ENCODE assay signal across 9 mouse cellular contexts in the genomic region with DNA sequence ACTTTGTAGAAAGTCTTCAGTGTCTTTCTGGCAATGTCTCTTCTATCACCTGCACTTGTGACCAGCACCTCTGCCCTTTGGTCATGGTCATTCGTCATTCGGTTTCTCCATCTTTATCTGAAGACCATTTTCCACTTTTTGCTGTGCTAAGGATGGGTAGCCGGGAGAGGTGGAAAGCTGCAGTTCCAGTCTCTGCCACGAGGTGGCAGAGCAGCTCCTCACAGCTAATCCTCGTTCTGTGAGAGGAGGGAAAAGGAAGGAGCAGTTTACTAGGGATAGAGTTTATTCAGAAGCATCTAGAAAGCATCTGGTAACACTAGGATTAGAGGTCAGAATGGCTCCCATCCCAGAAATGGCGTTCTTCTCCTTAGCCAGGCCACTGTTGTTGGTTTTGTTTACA. TPM values are rescaled to one million over a fixed set of nuclear protein-coding genes. Genes with fewer than 3 reads are reported as not detected.
DNase-seq lines count a peak whose midpoint lies in the region; ATAC-seq and TF ChIP-seq lines count a peak whose summit lies in the region.
"Had no signal": no experiment of that assay in that cellular context is flagged by ENCODE, and none has a peak within 500 bp of the region (broad histone marks: within the 10 kb centered on the region; RNA-seq: fewer than 3 reads in every experiment).

No protein-coding gene starts in this region.

- peak; percentile 82 to 88 for DNase-seq in adrenal gland, adult 18-20 months (ENCODE audit: low spot score in 2 of 2)
- peak; percentile 70 for DNase-seq in gastrocnemius, postnatal 14 days
- DNase-seq in kidney, postnatal 4 days: peak; percentile 91 to 92
- peak; percentile 91 for DNase-seq in lung, embryonic 14.5 days
- peak; percentile 69 for DNase-seq in retina, postnatal 7 days (ENCODE audit: low read depth, low spot score)
- peak; percentile 69 to 79 for DNase-seq in urinary bladder, postnatal 36 days (ENCODE audit: low spot score in 2 of 2)

- intact Hi-C loops in gastrocnemius, postnatal 14 days (cut with DNase I; ENCODE audit: low total_unique reads): loop anchor here (5.0 to 10.0 kb wide), 2 partner anchors 172 to 279 kb away; no protein-coding TSS in a partner anchor

- H3K4me3 ChIP-seq in E14TG2a.4 (replicated peaks; ENCODE audit: low read length): no peak overlapping the region
- no peak overlapping the region for H3K4me3 ChIP-seq in cortical plate, adult 2 months (ENCODE audit: insufficient read depth, low read length)
- H3K4me3 ChIP-seq in lung, embryonic 14.5 days (ENCODE audit: low read depth, low read length): no peak overlapping the region

- TF ChIP-seq POLR2A in cortical plate, adult 2 months (IDR thresholded peaks at IDR 0.05; ENCODE audit: extremely low read depth, insufficient read depth, low read length): no peak

- H3K4me1 ChIP-seq in E14TG2a.4 (replicated peaks; ENCODE audit: low read depth, low read length): peaks cover 58% of the 10 kb centered on the region
- no peaks in the 10 kb centered on the region for H3K4me1 ChIP-seq in cortical plate, adult 2 months (ENCODE audit: control insufficient read depth, insufficient read depth, low read length)
- H3K4me1 ChIP-seq in lung, embryonic 14.5 days (ENCODE audit: insufficient read depth): no peaks in the 10 kb centered on the region

- H3K9ac ChIP-seq in lung, embryonic 14.5 days: no peak overlapping the region

- TF ChIP-seq CTCF in E14TG2a.4 (conservative IDR thresholded peaks at IDR 0.05; ENCODE audit: low read length): peak; percentile 96
- TF ChIP-seq CTCF in cortical plate, adult 2 months (IDR thresholded peaks at IDR 0.05; ENCODE audit: extremely low read depth, insufficient read depth, low read length): peak; percentile 87
- TF ChIP-seq CTCF in lung, embryonic 14.5 days (IDR thresholded peaks at IDR 0.05; ENCODE audit: low read depth): peak; percentile 92

- no peak overlapping the region for H3K4me2 ChIP-seq in lung, embryonic 14.5 days

- 20% methylated on average over 6 of the region's 6 CpGs for WGBS in lung, embryonic 14.5 days

- no peak overlapping the region for H3K27ac ChIP-seq in cortical plate, adult 2 months (ENCODE audit: insufficient read depth, low read length)
- H3K27ac ChIP-seq in lung, embryonic 14.5 days (ENCODE audit: low read depth): no peak overlapping the region

- H3K27me3 ChIP-seq in E14TG2a.4 (ENCODE audit: insufficient read depth, low read length): no peaks in the 10 kb centered on the region
- H3K27me3 ChIP-seq in lung, embryonic 14.5 days (ENCODE audit: insufficient read depth, low read length): no peaks in the 10 kb centered on the region

- ATAC-seq in lung, embryonic 14.5 days (ENCODE audit: insufficient read depth): peak; percentile 38; the same call in 1 of the 2 replicates

- H3K9me3 ChIP-seq in E14TG2a.4 (ENCODE audit: low read length): peaks cover 3% of the 10 kb centered on the region; the same call in 1 of the 2 replicates
- no peaks in the 10 kb centered on the region for H3K9me3 ChIP-seq in lung, embryonic 14.5 days (ENCODE audit: low read depth, low read length)

- peaks cover 39% of the 10 kb centered on the region for H3K36me3 ChIP-seq in E14TG2a.4 (ENCODE audit: insufficient read depth, low read length)
- peaks cover 43% of the 10 kb centered on the region for H3K36me3 ChIP-seq in lung, embryonic 14.5 days (ENCODE audit: insufficient read depth)

RNA-seq across cellular contexts. Expression of a gene that starts 11.3 kb away (rescaled TPM):
- 10 to 100 TPM; 35.1 to 68.3 TPM for total RNA-seq in adrenal gland, adult 18-20 months (2021)
- polyA plus RNA-seq in cortical plate, adult 2 months (2012; rRNA removed): 60.3 and 63.3 TPM in 2 replicates
- 10 to 100 TPM; 19.8 to 25.6 TPM for total RNA-seq in gastrocnemius, postnatal 14 days (2021)
- 68.8 and 72.1 TPM in 2 replicates for polyA plus RNA-seq in lung, embryonic 14.5 days (2014; fragmentation: Nextera tagmentation; extraction: Ambion mirVana)

RNA-seq across cellular contexts. Expression of a gene that starts 11.4 kb away (rescaled TPM):
- total RNA-seq in adrenal gland, adult 18-20 months (2021): 1 to 10 TPM; 2.3 to 3.0 TPM
- 3.0 and 3.3 TPM in 2 replicates for polyA plus RNA-seq in cortical plate, adult 2 months (2012; rRNA removed)
- total RNA-seq in gastrocnemius, postnatal 14 days (2021): under 1 TPM; 0.68 to 0.86 TPM
- 3.0 and 3.4 TPM in 2 replicates for polyA plus RNA-seq in lung, embryonic 14.5 days (2014; fragmentation: Nextera tagmentation; extraction: Ambion mirVana)

RNA-seq across cellular contexts. Expression of a gene that starts 51.1 kb away (rescaled TPM):
- not detected for total RNA-seq in adrenal gland, adult 18-20 months (2021)
- polyA plus RNA-seq in cortical plate, adult 2 months (2012; rRNA removed): 0.36 and 0.38 TPM in 2 replicates
- total RNA-seq in gastrocnemius, postnatal 14 days (2021): not detected
- 0.43 and 0.46 TPM in 2 replicates for polyA plus RNA-seq in lung, embryonic 14.5 days (2014; fragmentation: Nextera tagmentation; extraction: Ambion mirVana)
- total RNA-seq: hematopoietic stem cell, adult 5-6 weeks had no signal

RNA-seq across cellular contexts. Expression of a gene that starts 53.7 kb away (rescaled TPM):
- 10 to 100 TPM; 25.4 to 30.2 TPM for total RNA-seq in adrenal gland, adult 18-20 months (2021)
- 36.5 and 39.5 TPM in 2 replicates for polyA plus RNA-seq in cortical plate, adult 2 months (2012; rRNA removed)
- total RNA-seq in gastrocnemius, postnatal 14 days (2021): 1 to 10 TPM; 8.0 to 8.2 TPM
- polyA plus RNA-seq in lung, embryonic 14.5 days (2014; fragmentation: Nextera tagmentation; extraction: Ambion mirVana): 17.4 TPM in 2 replicates

RNA-seq across cellular contexts. Expression of a gene that starts 53.8 kb away (rescaled TPM):
- total RNA-seq in adrenal gland, adult 18-20 months (2021): not detected
- not detected in 2 replicates for polyA plus RNA-seq in cortical plate, adult 2 months (2012; rRNA removed)
- not detected for total RNA-seq in gastrocnemius, postnatal 14 days (2021)
- not detected in 2 replicates for polyA plus RNA-seq in lung, embryonic 14.5 days (2014; fragmentation: Nextera tagmentation; extraction: Ambion mirVana)
- total RNA-seq: hematopoietic stem cell, adult 5-6 weeks had no signal
